Mouse (Mus musculus): ENCODE data around the gene Gpr4.

Gpr4 gene

GRCm38 (mm10) chr7:19211996-19212755, at the start of gene Gpr4:
Gene Gpr4 (plus strand): TSS chr7:19212538.
- DNase-seq (ENCODE audit: low spot score in 2 of 2): peak in 1 of 2 experiments; percentile 41

GRCm38 (mm10) chr7:19162928-19163327, 49.4 kb upstream of the Gpr4 start:
- no peak for DNase-seq (ENCODE audit: low spot score in 2 of 2)

DNA sequence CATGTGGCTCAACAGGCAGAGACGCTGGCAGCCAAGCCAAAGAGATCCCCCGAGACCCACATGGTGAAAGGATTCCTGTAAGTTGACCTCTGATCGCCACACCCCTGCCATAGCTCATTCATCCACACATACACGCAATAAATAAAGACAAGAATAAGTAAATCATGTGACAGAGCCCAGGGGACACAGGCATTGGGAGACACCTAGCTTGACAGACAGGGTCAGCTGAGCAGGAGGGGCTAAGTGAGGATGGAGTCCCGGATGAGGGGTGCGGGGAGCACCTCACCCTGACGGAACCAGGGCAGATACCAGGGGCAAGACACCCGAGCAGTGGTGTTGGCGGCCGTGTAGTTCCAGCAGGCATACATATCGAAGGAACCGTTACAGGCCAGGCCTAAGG, 48.6 kb upstream of the Gpr4 start:
- no peak for DNase-seq (ENCODE audit: low spot score in 2 of 2)

DNA sequence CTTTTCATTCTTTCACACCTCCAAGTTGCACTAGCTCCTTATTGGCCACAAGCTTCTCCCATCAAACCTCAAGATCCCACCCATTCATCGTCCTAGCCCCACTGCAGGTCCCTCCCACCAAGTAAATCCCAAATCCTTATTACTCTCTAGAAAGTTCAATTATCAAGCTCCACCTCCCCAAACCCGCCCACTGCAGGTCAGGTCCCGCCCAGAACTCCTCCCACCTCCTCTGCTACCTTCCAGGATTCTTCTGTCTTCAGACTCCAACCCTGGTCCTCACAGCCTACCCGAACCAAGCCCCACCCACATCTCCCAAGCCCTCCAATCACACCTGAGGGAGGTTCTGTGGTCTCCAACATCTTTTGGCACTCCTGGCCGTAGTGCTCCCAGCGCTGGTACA, 48.1 kb upstream of the Gpr4 start:
- no peak for DNase-seq (ENCODE audit: low spot score in 2 of 2)

GRCm38 (mm10) chr7:19164978-19165377, 47.4 kb upstream of the Gpr4 start:
- no peak for DNase-seq (ENCODE audit: low spot score in 2 of 2)

- DNase-seq (ENCODE audit: low spot score in 2 of 2): peak in 1 of 2 experiments; percentile 44
Observed at GRCm38 (mm10) chr7:19165656-19166423, 46.5 kb upstream of the Gpr4 start, which contains the start of gene Gipr. Gene Gipr (minus strand): TSS chr7:19166127.

- no peak for DNase-seq (ENCODE audit: low spot score in 2 of 2)
Observed at GRCm38 (mm10) chr7:19166990-19167389, 45.3 kb upstream of the Gpr4 start.

DNA sequence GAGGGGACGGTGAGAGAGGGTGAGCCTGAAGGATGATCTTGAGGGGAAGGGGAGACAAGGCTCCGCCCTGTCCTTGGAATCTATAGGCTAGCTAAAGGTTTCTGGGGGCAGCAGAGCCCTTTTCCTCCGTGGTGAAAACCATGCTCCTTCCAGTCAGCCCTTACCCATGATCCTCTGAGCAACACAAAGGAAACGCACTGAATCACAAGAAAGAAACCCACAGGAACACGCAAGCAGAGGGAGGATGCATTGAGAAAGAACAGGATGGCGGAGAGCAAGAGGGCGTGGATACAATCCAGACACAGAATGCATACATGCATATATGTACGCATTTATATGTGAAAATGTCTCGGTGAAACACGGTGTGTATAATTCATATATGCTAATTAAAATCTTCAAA, 42.8 kb upstream of the Gpr4 start:
- DNase-seq (ENCODE audit: low spot score in 2 of 2): no peak

DNA sequence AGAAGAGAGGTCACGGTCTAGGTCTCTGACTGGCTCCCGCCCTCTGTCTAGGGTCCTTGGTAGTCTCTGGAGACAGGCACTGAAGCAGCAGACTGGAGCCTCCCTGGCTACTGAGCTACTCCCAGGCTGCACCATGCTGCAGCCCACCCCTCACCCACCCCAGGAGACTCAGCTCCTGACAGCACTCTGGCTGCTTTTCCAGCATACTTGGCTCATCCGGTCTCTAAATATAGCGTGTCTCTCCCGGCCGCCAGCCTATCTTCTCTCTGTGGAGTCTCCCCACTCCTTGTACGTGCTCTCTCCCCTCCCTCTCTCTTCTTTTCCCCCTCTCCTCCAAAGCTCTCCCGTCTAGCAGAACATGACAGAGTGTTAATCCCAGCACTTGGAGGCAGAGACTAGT, 42.2 kb upstream of the Gpr4 start:
- peak; percentile 61 for DNase-seq (ENCODE audit: low spot score in 2 of 2)

DNA sequence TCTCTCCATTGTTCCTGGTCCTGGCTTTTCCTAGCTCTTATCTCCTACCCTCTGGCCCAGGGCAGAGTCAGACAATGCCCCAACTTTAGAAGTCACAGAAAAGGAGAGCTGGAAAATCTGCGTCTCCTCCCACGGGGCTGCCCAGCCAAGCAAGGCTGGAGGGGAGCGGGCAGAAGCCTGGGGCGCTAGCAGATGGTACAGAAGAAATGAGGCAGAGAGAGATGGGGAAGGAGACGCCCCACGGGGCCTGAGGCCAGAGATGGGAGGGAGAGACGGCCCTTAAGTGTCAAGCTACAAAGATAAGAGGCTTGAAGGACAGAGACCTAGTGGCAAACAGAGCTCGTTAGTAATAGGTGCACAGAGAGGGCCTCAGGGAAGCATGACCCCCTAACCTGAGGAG, 40.5 kb upstream of the Gpr4 start:
- no peak for DNase-seq (ENCODE audit: low spot score in 2 of 2)

DNA sequence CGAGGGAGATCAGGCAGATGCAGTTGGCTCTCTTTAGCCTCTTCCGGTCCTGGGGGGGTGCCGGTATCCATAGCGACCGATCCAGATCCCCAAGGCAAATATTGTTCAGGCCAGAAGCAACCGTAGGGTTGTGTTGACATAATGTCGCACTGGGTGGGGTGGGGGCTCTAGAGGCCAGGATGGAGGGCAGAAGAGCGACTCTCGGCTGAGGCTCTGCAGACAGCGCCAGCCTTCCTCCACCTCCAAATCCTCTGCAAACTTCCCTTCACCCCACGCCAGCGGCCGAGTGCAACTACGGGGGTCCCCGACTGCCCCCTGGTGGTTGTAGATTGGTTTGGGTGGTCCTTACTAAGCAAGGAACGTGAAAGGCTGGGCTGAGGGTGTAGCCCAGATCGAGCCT, 39.5 kb upstream of the Gpr4 start:
- DNase-seq (ENCODE audit: low spot score in 2 of 2): peak; percentile 56 to 76

GRCm38 (mm10) chr7:19175708-19176515, 36.4 kb upstream of the Gpr4 start, which contains the start of gene Eml2:
Gene Eml2 (plus strand): TSS chr7:19176421.
- DNase-seq (ENCODE audit: low spot score in 2 of 2): no peak

- DNase-seq (ENCODE audit: low spot score in 2 of 2): no peak
Observed at GRCm38 (mm10) chr7:19176516-19176947, 35.8 kb upstream of the Gpr4 start.

GRCm38 (mm10) chr7:19177216-19177615, 35.1 kb upstream of the Gpr4 start:
- DNase-seq (ENCODE audit: low spot score in 2 of 2): no peak

DNA sequence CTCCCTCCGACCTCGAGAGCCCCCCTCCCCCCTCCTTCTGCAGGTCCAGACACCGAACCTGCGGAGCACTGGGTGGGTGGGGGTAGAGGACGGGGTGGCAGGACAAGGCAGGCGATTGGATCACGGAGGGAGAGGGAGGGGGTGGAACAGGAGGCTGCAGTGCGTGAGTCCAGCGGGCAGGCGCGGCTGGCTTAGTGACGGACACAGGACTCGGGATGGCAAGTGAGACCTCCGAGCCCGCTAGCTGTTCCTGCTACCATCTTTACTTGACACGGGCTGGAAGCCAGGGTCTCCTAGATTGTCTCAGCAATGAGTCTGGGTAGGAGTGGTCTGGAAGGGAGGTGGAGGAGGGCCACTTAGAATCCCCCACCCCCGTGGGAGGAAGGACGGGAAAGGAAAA, 34.3 kb upstream of the Gpr4 start:
- DNase-seq (ENCODE audit: low spot score in 2 of 2): no peak

DNA sequence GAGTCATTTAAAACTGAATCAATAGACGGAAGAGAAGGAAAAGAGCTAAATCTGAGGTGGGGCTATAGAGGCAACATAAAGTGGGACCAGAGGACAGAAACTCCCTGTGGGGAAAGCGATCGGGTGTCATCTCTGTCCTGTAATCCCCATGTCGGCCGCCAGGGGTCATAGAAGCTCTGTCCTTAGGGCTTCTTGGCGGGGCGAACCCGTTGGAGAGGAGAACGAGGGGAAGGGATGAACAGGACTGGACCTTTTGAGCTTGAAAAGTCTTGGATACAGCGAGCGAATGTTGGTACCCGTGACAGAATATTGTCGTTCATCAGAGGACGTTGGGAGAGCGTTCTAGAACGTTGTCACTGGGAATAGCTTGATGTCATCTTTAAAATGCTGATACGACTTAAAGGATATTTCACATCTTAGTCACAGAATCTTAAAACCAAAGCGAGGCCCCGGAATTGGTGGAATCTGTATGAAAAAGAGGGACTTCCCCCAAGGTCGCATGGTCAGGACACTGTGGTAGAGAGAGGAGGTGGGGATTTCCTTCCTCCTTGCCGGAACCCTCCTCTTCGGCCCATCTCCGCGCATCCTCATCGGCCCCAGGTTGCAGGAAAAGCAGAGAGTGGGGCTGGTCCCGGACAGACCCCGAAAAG, 33.8 kb upstream of the Gpr4 start:
- peak; percentile 47 to 73 for DNase-seq (ENCODE audit: low spot score in 2 of 2)

DNA sequence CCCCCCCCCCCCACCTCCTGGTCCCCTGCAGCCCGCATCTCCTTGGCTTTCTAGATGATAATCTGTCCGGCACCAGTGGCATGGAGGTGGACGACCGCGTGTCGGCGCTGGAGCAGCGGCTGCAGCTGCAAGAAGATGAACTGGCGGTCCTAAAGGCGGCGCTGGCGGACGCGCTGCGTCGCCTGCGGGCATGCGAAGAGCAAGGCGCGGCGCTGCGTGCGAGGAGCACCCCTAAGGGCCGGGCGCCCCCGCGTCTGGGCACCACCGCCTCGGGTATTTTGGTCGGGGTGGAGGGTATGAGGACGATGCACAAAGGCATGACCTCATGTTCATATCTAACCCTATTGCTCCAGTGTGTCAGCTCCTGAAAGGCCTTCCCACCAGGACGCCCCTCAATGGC, 33.2 kb upstream of the Gpr4 start:
- DNase-seq (ENCODE audit: low spot score in 2 of 2): peak; percentile 40 to 41

GRCm38 (mm10) chr7:19179936-19180335, 32.4 kb upstream of the Gpr4 start:
- no peak for DNase-seq (ENCODE audit: low spot score in 2 of 2)

GRCm38 (mm10) chr7:19180862-19181429, 31.4 kb upstream of the Gpr4 start:
- peak; percentile 34 to 53 for DNase-seq (ENCODE audit: low spot score in 2 of 2)

DNA sequence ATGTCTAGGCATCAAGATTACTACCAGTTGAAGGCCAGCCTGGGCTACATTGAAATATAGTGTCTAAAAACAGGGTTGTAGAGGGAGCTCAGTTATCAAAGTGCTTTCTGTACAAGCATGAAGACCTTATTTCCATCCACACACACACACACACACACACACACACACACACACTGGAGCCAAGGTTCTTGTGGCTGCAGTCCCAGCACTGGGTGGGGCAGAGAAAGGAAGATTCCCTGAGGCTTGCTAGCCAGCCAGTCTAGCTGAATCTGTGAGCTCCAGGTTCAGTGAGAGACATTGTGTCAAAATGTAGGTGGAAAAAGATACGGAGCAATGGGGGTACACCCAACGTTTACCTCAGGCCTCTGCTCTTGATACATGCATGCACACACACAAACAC, 28.1 kb upstream of the Gpr4 start:
- no peak for DNase-seq (ENCODE audit: low spot score in 2 of 2)

DNA sequence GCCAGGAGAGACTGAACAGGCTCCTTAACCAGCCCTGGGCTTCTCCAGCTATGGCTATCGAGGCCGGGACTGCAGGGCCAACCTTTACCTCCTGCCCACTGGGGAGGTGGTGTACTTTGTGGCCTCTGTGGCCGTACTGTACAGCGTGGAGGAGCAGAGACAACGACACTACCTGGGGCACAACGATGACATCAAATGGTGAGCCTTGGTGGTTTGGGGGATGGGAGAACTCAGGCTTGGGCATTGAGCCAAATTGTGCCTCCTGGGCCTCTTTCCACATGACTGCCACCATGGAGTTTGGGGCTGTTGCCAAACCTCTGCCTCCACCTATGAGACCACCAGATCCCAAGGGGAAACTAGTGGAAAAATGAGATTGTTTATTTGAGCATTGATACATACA, 27.6 kb upstream of the Gpr4 start:
- DNase-seq (ENCODE audit: low spot score in 2 of 2): no peak

All from heart, adult 9 months (tissue).